Mouse (Mus musculus): Measurements from ENCODE around the gene Sh3bp2. TPM values are rescaled to one million over a fixed set of nuclear protein-coding genes. Genes with fewer than 3 reads are reported as not detected.
A peak's percentile ranks its signal among the peaks of the same experiment; 100 is the strongest.

Sh3bp2 gene
- polyA plus RNA-seq, 1 experiment from 2014 or later, result 29.8 TPM

DNA sequence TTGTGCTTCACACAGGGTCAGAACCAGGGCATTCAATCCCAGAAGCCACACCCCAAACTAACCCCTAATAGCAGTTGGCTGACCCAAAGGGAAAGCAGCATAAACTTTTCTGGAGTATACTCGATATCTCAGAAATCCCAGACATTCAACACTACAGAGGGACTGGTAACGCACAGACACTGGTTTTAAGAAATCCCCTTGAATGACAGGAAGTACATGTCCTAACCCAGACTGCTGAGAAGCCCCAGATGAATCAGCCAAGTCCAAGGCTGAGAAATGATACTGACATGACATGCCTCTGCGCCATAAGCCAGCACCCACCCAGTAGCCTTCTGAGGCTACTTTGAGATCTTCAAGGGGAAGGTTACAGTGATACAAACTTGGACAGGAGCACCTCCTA is 24.1 kb upstream of the Sh3bp2 start:
- 94% methylated on average over 3 of the region's 3 CpGs for WGBS
- ATAC-seq (ENCODE audit: low read depth), result no peak
- H3K9ac ChIP-seq (replicated peaks; ENCODE audit: low read depth, low read length), result no peak overlapping the region
- no peaks in the 10 kb centered on the region for H3K4me1 ChIP-seq (ENCODE audit: control insufficient read depth, insufficient read depth, low read length)
- no peak overlapping the region for H3K27ac ChIP-seq (ENCODE audit: low read depth, low read length)
- no peaks in the 10 kb centered on the region for H3K9me3 ChIP-seq (ENCODE audit: control insufficient read depth, low read length)
- no peaks in the 10 kb centered on the region for H3K27me3 ChIP-seq (ENCODE audit: control insufficient read depth, insufficient read depth, low read length)
- no peaks in the 10 kb centered on the region for H3K36me3 ChIP-seq (ENCODE audit: control insufficient read depth, insufficient read depth, low read length)
- H3K4me3 ChIP-seq (ENCODE audit: low read depth, low read length), result no peak overlapping the region
- H3K4me2 ChIP-seq (ENCODE audit: low read depth, low read length), result no peak overlapping the region

DNA sequence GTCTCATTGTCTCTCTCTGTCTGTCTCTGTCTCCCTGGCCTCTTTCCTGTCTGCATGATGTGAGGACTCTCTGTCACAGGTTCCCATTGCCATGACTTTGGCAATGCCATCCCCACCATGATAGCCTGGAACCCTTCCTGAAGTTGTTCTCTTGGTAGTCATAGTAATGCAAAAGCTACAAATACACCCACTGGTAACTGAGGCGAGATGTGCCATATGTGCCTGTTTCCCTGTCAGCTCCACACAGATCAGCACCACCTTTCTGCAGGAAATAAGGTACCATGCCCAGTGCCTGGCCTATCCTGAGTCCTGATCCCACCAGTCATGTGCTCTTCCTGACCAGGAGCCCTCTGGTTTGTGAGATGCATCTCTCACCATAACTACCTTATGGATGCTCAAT is 23.2 kb upstream of the Sh3bp2 start:
- Histone ChIP-seq H3K27me3 (ENCODE audit: control insufficient read depth, insufficient read depth, low read length) (no peaks in the 10 kb centered on the region), H3K27ac (ENCODE audit: low read depth, low read length) (no peak overlapping the region), H3K4me2 (ENCODE audit: low read depth, low read length) (no peak overlapping the region), H3K36me3 (ENCODE audit: control insufficient read depth, insufficient read depth, low read length) (no peaks in the 10 kb centered on the region), H3K9ac (replicated peaks; ENCODE audit: low read depth, low read length) (no peak overlapping the region), H3K9me3 (ENCODE audit: control insufficient read depth, low read length) (no peaks in the 10 kb centered on the region), H3K4me3 (ENCODE audit: low read depth, low read length) (no peak overlapping the region), H3K4me1 (ENCODE audit: control insufficient read depth, insufficient read depth, low read length) (no peaks in the 10 kb centered on the region)
- no peak for ATAC-seq (ENCODE audit: low read depth)
- WGBS, result 87% methylated on average over 1 of the region's 1 CpGs

DNA sequence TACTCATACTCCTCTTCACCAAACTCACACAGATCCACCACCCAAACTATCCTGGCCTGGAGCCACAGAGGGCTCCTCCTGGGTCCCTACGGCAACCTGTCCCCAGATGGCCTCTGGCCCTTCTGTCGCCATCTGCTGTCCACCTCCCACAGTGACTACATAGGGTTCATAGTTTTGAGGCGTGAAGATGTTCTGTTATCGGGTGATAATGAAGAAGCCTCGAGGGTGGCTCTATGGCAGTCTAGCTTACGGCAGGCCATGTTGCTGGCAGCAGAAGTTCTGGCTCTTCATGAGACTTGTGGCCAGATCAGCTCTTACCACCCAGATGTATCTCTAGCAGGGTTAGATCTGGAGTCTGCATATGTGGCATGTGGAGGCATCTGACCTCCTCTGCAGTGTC is 22.8 kb upstream of the Sh3bp2 start:
- 79% methylated on average over 6 of the region's 6 CpGs for WGBS
- no peak overlapping the region for H3K4me3 ChIP-seq (ENCODE audit: low read depth, low read length)
- H3K27me3 ChIP-seq (ENCODE audit: control insufficient read depth, insufficient read depth, low read length), result no peaks in the 10 kb centered on the region
- H3K4me2 ChIP-seq (ENCODE audit: low read depth, low read length), result no peak overlapping the region
- H3K27ac ChIP-seq (ENCODE audit: low read depth, low read length), result no peak overlapping the region
- no peak overlapping the region for H3K9ac ChIP-seq (replicated peaks; ENCODE audit: low read depth, low read length)
- H3K9me3 ChIP-seq (ENCODE audit: control insufficient read depth, low read length), result no peaks in the 10 kb centered on the region
- no peaks in the 10 kb centered on the region for H3K4me1 ChIP-seq (ENCODE audit: control insufficient read depth, insufficient read depth, low read length)
- H3K36me3 ChIP-seq (ENCODE audit: control insufficient read depth, insufficient read depth, low read length), result no peaks in the 10 kb centered on the region
- no peak for ATAC-seq (ENCODE audit: low read depth)

DNA sequence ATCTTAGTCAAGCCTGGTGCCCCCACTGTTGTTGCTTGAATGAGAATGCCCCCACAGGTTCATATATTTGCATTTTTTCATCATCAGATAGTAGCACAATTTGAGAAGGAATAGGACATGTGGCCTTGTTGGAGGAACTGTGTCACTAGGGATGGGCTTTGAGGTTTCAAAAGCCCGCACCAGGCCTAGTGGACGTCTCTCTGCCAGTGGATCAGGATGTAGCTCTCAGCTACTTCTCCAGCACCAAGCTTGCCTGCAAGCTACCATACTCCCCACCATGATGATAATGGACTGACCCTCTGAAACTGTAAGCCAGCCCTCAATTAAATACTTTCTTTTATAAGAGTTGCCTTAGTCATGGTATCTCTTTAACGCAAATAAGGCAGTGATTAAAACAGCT is 13.2 kb upstream of the Sh3bp2 start:
- WGBS, result 89% methylated on average over 3 of the region's 3 CpGs
- no peak overlapping the region for H3K4me2 ChIP-seq (ENCODE audit: low read depth, low read length)

DNA sequence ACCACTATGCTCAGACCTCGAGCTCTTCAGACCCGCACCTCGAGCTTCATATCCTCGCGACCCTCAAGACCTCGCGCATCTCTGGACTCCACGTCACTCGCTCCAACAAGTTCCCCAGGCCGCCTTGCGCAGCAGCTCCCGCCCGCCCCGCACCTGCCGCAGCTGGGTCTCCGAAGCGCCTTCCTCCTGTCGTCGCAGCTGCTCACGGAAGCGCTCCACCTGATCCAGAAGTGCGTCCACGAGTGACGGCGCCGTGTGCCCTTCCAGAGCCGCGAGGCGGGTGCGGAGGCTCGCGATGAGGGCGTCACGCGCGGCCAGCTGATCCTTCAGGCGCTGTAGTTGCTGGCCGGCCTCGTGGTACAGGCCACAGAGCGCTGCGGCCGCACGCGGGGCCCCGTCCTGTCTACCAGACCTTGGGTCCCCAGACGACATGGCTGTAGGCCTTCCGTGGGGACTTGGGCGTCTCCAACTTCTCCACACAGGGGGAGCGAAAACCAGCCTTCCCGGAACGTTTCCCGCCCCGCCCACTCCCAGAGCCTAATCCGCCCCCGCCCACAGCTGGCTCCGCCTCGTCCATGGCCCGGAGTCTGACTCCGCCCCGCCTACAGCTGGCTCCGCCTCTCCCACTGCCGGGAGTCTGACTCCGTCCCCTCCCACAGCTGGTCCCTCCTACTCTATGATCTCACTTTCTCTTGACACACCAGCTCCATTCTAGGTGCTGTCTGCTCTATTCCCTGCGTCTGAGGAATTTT is 12.0 kb upstream of the Sh3bp2 start, which contains the start of gene Tnip2:
TSS of gene Tnip2 (minus strand) at position 526 of the 752 bp plus-strand sequence.
- under 1% methylated on average over 63 of the region's 64 CpGs for WGBS
- peak; percentile 94 for ATAC-seq (ENCODE audit: low read depth)
- H3K27ac ChIP-seq (ENCODE audit: low read depth, low read length), result no peak within 1 kb of the TSS

More for the DNA sequence above, 13.2 kb upstream of the Sh3bp2 start:
- Histone ChIP-seq H3K9me3 (ENCODE audit: control insufficient read depth, low read length) (no peaks in the 10 kb centered on the region), H3K27ac (ENCODE audit: low read depth, low read length) (no peak overlapping the region), H3K9ac (replicated peaks; ENCODE audit: low read depth, low read length) (no peak overlapping the region), H3K36me3 (ENCODE audit: control insufficient read depth, insufficient read depth, low read length) (no peaks in the 10 kb centered on the region), H3K4me3 (ENCODE audit: low read depth, low read length) (no peak overlapping the region), H3K27me3 (ENCODE audit: control insufficient read depth, insufficient read depth, low read length) (no peaks in the 10 kb centered on the region), H3K4me1 (ENCODE audit: control insufficient read depth, insufficient read depth, low read length) (peaks cover 4% of the 10 kb centered on the region; the same call in 1 of the 2 replicates)
- no peak for ATAC-seq (ENCODE audit: low read depth)

DNA sequence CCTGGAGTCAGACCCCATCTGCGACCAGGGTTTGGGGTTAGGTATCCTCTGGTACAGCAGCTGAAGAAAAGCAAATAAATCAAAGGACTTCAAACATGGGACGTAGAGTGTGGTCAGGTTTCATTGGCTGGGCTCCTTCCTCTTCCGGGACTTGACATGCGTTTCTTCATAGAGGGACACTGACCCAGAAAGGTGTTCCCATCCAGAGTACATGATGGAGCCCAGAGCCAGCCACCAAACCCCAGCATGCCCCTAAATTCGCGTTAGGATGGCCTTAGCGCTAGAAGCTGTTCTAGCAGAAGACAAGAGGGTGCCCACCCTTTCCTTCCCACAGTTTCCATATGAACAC is 11.4 kb upstream of the Sh3bp2 start:
- ATAC-seq (ENCODE audit: low read depth), result no peak
- H3K4me3 ChIP-seq (ENCODE audit: low read depth, low read length), result peak overlapping the region; percentile 48
- no peaks in the 10 kb centered on the region for H3K9me3 ChIP-seq (ENCODE audit: control insufficient read depth, low read length)
- 32% methylated on average over 7 of the region's 7 CpGs for whole genome bisulfite sequencing
- H3K4me1 ChIP-seq (ENCODE audit: control insufficient read depth, insufficient read depth, low read length), result peaks cover 4% of the 10 kb centered on the region; the same call in 1 of the 2 replicates
- peak overlapping the region; percentile 64 for H3K4me2 ChIP-seq (ENCODE audit: low read depth, low read length)
- no peaks in the 10 kb centered on the region for H3K27me3 ChIP-seq (ENCODE audit: control insufficient read depth, insufficient read depth, low read length)
- H3K36me3 ChIP-seq (ENCODE audit: control insufficient read depth, insufficient read depth, low read length), result no peaks in the 10 kb centered on the region
- no peak overlapping the region for H3K9ac ChIP-seq (replicated peaks; ENCODE audit: low read depth, low read length)
- no peak overlapping the region for H3K27ac ChIP-seq (ENCODE audit: low read depth, low read length)

More for the DNA sequence above, 12.0 kb upstream of the Sh3bp2 start, which contains the start of gene Tnip2:
- peaks cover 4% of the 10 kb centered on the region; the same call in 1 of the 2 replicates for H3K4me1 ChIP-seq (ENCODE audit: control insufficient read depth, insufficient read depth, low read length)
- H3K9ac ChIP-seq (replicated peaks; ENCODE audit: low read depth, low read length), result peak within 1 kb of the TSS; percentile 46
- no peaks in the 10 kb centered on the region for H3K36me3 ChIP-seq (ENCODE audit: control insufficient read depth, insufficient read depth, low read length)
- H3K9me3 ChIP-seq (ENCODE audit: control insufficient read depth, low read length), result no peaks in the 10 kb centered on the region
- peak within 1 kb of the TSS; percentile 64 for H3K4me2 ChIP-seq (ENCODE audit: low read depth, low read length)
- H3K27me3 ChIP-seq (ENCODE audit: control insufficient read depth, insufficient read depth, low read length), result no peaks in the 10 kb centered on the region
- peak within 1 kb of the TSS; percentile 48 for H3K4me3 ChIP-seq (ENCODE audit: low read depth, low read length)

DNA sequence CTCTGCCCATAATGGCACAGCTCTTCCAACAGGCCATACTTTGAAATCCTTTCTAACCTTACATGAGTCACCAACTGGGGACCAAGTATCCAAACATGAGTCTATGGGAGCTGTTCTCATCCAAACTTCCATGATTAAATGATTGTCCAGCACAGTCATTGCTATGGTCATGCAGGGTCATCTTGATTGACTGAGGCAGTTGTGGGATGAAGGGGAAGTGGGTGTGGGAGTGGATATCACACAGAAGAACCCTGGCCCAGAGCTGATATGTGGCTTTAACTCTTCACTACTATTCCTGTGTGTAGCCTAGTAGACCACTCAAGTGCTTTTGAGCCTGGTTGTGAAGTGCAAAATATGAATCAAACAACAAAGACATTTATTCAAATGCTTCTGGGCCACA is 10.5 kb upstream of the Sh3bp2 start:
- H3K4me2 ChIP-seq (ENCODE audit: low read depth, low read length), result no peak overlapping the region
- H3K9ac ChIP-seq (replicated peaks; ENCODE audit: low read depth, low read length), result no peak overlapping the region
- H3K4me3 ChIP-seq (ENCODE audit: low read depth, low read length), result no peak overlapping the region
- no peak for ATAC-seq (ENCODE audit: low read depth)
- H3K27ac ChIP-seq (ENCODE audit: low read depth, low read length), result no peak overlapping the region
- no peaks in the 10 kb centered on the region for H3K36me3 ChIP-seq (ENCODE audit: control insufficient read depth, insufficient read depth, low read length)
- peaks cover 4% of the 10 kb centered on the region; the same call in 1 of the 2 replicates for H3K4me1 ChIP-seq (ENCODE audit: control insufficient read depth, insufficient read depth, low read length)
- H3K9me3 ChIP-seq (ENCODE audit: control insufficient read depth, low read length), result no peaks in the 10 kb centered on the region
- H3K27me3 ChIP-seq (ENCODE audit: control insufficient read depth, insufficient read depth, low read length), result no peaks in the 10 kb centered on the region

DNA sequence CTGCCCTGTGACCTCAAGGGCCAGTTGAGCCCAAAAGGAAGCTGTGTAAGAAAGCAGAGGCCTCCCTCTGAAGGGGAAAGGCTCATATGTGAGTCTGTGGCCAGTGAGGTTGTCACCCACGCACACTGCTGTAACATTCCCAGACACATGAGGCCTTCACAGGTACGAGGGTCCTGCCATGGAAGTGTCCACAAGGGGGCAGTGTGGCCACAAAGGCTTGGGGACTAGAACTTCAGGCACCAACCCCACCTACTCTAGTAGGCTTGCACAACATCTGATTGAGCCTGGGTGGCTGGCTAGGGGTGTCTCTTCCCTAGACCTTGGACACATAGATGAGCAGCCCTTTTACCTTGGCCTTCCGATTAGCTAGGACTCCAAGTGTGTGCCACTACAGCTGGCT is 7.7 kb upstream of the Sh3bp2 start:
- Histone ChIP-seq H3K9ac (replicated peaks; ENCODE audit: low read depth, low read length) (no peak overlapping the region), H3K36me3 (ENCODE audit: control insufficient read depth, insufficient read depth, low read length) (no peaks in the 10 kb centered on the region), H3K4me1 (ENCODE audit: control insufficient read depth, insufficient read depth, low read length) (peaks cover 4% of the 10 kb centered on the region; the same call in 1 of the 2 replicates), H3K4me2 (ENCODE audit: low read depth, low read length) (no peak overlapping the region), H3K4me3 (ENCODE audit: low read depth, low read length) (no peak overlapping the region), H3K27me3 (ENCODE audit: control insufficient read depth, insufficient read depth, low read length) (no peaks in the 10 kb centered on the region), H3K27ac (ENCODE audit: low read depth, low read length) (no peak overlapping the region), H3K9me3 (ENCODE audit: control insufficient read depth, low read length) (no peaks in the 10 kb centered on the region)
- ATAC-seq (ENCODE audit: low read depth), result no peak
- 31% methylated on average over 3 of the region's 3 CpGs for WGBS

DNA sequence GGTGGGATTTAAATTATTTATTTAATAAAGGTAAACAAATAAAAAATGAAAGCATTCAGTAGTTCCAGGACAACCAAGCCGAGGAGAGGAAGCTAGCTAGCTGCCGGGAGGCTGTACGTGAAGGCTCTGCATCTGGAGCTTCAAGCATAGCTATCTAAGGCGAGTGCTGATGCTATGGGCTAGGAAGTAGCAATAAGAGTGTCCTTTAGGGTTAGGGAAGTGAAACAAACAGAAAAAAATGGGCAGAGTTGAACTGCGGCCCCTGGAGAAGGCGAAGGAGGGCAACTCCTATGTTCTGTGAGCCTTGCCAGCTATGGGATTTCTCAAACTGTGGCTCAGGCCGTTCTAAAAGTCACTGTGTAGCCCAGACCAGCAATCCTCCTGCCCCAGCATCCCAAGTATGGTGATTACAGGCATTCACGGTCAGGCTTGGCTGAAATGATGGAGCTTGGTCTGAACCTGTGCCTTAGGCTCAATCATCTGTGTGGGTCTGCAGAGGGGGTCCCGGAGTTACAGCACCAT is 6.2 kb upstream of the Sh3bp2 start:
- Histone ChIP-seq H3K9ac (replicated peaks; ENCODE audit: low read depth, low read length) (no peak overlapping the region), H3K4me2 (ENCODE audit: low read depth, low read length) (no peak overlapping the region), H3K9me3 (ENCODE audit: control insufficient read depth, low read length) (no peaks in the 10 kb centered on the region), H3K4me1 (ENCODE audit: control insufficient read depth, insufficient read depth, low read length) (no peaks in the 10 kb centered on the region), H3K4me3 (ENCODE audit: low read depth, low read length) (no peak overlapping the region), H3K27ac (ENCODE audit: low read depth, low read length) (no peak overlapping the region), H3K36me3 (ENCODE audit: control insufficient read depth, insufficient read depth, low read length) (no peaks in the 10 kb centered on the region), H3K27me3 (ENCODE audit: control insufficient read depth, insufficient read depth, low read length) (no peaks in the 10 kb centered on the region)
- ATAC-seq (ENCODE audit: low read depth), result no peak
- WGBS, result 78% methylated on average over 9 of the region's 9 CpGs
